Mouse (Mus musculus) layer of hippocampus, adult 8-10 months (tissue): Measurements from ENCODE around the gene Limd2. TPM values are rescaled to one million over a fixed set of nuclear protein-coding genes. Genes with fewer than 3 reads are reported as not detected.
A peak's percentile ranks its signal among the peaks of the same experiment; 100 is the strongest.

Experiments
- DNase-seq, 2 experiments: peaks; one replicate each; pipeline ENCODE4 v3.0.0; 2022; ENCODE audit warnings: low spot score in 2 of 2
- total RNA-seq, 4 experiments: library from RNA; stranded (reverse); gene quantifications; 2 replicates each; pipeline ENCODE4 v1.2.4; 2022

Gene Limd2
- total RNA-seq, 4 experiments from 2014 or later: 111 to 131 (median 122) TPM

DNA sequence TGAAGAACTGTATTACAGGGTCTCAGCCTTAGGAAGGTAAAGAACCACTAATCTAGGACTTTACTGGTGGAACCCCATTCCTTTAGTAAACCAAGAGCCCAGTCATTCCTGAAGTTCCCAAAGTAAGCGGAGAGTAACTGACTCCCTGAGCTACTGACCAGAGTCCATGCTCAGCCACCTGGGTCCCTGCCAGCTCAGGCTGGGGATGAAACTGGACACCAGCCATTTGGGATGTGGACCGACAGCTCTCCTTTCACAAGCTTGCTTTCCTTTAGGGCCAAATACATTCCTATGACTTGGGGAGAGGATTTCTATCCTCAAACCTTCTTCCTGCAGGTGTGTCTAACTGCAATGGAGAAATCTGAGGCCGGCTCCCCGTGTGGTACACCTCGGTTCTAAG is 13.7 kb upstream of the Limd2 start:
- DNase-seq: no peak

DNA sequence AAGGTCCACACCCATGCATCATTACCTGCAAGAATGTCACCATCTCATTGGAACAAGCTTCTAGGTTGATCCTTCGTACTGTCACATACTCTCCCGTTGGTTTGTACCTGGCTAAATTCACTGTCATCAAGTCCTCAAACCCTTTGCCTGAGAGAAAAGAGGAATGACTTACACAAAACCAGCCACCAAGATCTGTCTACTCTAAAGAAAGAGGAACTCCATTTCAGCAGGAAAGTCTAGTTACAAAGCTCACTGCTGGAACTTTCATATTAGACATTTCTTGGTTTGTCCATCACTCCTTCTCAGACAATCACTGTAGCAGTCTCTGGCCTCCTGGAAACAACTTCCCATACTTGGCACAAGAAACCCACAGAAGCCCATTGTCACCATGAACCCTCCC is 12.6 kb upstream of the Limd2 start:
- DNase-seq: no peak

DNA sequence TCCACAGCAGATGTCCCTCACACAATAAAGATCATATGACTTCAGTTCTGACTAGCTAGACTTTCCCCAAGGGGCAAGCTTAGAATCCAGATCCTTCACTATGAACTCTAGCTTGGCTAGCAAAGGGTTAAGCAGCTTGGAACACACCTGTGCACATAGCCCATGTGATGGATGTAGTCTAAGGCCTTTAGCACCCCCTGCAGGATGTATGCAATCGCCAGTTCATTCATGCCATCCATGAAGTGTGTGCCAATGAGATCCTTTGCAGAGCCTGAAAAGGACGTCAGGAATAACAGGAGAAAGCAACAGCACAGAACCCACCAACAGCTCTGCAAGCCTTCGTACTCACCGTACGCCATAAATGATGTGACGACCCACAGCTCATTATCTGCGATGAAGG is 10.1 kb upstream of the Limd2 start:
- DNase-seq: no peak

DNA sequence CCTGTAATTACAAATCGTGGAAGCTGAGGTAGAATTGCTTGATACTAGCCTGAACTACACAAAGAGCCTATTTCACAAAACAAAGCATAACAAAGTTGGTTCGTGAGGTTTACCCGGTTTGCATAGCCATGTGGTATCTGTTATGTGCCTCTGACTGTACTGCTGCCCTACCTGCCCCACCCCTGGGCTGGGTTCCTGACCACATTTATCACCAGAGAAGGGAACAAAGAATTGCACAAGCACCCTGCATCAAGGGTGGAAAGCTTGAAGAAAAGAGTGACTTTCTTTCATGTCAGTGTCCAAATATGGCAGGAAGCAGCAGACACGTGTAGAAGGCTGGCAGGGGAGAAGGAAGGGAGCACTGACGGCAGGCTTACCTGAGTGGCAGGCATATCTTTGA is 6.8 kb upstream of the Limd2 start:
- DNase-seq: no peak

DNA sequence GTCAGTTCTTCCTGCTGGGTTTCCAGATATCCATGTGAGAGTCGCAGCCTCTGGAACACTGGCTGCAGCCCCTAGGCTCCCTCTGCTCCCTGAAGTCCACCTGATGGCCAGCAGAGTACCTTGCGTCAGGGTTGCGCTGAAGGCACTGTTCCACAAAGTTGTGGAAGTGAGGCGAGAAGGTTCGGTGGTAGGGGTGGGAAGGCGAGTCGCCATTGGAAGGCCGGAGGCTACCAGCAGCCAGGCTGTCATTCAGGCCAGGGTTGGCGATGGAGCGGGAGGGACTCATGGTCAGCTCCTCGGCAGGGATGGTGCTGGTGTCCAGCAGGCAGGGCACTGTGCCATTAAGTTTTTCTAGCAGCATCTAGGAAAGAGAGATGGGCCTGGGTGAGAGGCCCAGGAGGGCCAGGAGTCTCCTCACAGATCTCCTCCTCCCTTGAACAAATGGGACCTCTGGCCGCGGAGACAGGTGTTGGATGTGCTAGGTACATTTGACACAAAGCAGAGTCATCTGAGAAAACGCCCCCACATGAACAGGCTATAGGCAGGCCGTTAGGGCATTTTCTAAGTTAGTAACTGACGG is 4.0 kb upstream of the Limd2 start:
- no peak for DNase-seq

DNA sequence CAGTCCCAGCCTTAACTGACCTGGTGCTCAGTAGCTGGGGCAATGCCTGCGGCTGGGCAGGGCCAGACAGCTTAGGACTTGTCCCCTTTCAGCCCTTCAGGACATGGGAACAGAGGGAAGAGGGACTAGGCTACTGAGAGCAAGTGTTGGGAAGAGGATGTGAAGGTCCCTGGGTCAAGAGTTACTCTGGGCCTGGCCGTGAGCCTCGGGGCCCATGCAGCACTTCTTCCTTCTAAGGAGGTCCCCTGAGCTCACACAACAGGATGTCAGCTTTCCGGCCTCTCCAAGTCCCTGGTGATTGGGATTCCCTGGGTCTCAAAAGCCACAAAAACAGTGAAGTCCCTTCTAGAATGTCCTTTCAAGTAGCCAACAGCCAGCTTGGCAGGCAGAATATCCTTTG is 2.9 kb upstream of the Limd2 start:
- no peak for DNase-seq

DNA sequence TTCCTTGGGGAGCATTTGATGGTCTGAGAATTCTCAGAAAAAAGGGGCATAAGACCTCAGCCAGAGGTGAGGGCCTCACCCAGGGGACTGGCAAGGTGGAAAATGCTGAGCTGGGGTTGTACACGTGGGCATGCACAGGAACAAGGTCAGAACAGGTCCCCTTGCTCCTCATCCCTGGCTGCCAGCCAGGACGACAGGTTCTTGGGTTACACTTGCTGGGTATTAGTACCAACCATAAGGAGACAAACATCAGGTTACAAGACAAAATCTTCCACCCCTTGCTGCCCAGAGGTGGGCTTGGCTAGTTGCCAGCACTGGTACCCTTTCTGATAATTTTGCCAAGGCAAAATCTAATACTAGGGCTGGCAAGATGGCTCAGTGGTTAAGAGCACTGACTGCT is 1.6 kb upstream of the Limd2 start:
- no peak for DNase-seq

DNA sequence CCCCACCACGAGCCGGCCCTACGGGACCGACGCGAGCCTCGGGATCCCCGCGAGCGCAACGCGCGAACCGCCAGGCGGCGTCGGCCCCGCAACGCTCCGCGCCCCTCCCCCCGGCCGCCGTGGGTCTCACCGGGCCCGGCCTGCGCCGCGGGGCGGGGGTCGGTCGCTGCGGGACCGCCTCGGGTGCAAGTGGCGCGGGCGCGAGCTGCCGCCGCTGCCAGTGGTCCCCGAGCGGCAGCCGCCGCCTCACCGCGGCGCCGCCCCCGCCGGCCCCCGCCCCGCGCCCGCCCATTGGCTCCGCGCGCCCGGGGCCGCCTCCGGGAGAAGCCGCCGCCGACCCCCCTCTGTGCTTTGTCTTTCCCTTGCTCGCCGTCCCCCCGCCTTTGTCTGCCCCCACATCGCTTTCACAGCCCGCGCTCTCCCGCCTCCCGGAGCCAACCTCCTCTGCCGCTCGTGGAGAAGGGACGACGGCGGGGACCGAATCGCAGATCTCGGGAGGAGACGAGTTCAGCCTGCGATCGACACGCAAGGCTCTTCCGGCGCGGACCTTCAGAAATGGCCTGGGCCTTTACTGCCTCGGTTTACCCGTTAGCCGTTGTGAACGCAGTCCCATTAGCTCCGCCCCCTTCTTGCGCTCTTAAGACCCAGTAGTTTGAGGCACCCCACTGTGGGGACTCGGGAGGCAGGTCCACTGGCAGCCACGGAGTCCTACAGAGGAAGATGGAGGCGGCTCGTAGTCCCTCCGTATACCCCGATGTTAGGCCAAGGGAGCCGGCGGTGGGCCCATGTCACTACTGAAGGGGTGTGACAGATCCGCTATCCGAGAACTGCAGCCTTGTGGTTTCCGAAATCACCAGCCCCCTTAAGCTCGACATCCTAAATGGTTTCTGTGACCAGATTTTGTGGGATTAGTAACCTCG is 479 bp downstream of the Limd2 start:
- DNase-seq: peak; percentile 77

DNA sequence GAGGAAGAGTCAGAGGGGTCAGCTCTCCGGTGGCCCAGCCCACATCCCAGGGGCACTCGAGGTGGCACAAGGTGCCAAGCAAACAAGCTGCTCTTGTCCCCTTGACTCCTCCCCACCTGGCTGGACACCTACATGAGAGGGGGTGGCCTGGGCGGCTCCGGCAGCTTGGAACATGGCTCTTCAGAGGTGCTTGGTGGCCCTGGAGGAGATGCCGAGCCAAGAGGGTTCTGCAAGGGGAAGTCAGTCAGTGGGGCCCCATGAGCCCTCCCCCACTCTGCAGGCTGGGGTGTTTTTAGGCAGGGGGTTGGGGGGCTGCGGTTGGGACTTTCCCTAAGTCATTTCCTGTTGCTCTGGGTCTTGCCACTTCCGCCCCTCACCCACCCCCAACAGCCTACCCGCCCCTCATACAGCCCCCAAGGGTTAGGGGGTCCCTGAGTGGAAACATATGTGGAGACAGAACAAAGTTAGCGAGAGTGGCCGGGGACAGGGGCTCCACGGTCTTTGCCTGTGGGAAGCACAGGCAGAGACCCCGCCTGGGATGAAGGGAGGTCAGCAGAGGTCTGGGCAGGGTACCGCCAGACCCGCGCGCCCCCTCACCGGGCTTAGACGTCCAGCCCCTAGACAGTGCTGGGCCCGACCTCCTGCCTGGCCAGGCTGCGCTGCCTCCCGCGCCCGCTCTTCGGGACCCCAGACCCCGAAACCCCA is 1.3 kb downstream of the Limd2 start:
- no peak for DNase-seq

DNA sequence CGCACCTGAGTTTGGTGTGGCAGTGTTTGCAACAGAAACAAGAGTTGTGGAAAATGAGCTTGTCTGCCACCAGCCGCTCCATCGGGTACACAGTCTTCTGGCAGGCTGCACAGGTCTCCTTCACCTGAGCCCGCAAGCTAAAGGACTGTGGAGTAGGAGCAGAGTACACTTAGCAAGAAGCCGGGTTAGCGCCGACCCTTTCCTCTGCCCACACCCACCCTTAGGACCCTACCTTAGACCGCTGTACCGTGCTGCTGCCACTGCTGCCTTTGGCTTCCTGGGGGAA is 1.8 kb downstream of the Limd2 start:
- DNase-seq: no peak

DNA sequence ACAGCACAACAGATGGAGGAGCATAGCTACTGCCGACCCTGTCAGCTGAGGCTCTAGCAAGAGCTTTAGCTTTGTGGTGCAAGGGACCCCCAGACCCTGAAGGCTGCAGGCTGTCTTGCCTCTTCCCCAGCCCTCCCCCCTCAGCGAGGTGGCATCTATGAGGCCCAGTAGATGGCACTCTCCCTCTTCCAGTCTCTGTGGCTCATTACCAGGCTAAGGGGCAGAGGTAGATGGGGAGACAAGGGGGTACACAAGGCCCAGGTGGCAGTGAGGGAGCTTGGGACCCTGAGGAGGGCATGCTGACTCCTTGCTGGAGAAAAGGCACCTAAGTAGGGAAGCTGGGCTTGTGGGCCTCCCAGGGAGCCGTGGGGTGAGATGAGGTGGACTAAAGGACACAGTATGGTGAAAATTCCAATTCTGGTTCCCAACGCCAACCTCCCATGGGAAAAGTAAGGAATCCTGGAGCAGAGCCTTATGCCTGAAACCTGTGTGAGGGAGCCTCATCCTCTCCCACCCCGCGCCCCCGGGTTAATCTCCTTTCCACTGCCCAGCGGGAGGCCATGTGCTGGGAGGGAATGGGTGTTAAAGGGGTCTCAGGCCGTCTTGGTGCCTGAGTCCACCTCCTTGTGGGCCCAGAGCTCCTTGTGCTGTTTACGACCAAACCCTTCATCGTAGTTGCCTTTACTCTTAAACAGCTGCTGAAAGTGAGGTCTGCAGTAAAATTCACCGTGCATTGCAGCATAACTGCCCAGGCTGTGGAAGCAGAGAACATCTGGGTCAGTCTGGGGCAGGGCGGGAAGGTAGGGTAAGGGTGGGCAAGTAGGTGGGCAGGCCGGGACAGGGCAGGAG is 2.4 kb downstream of the Limd2 start:
- no peak for DNase-seq

DNA sequence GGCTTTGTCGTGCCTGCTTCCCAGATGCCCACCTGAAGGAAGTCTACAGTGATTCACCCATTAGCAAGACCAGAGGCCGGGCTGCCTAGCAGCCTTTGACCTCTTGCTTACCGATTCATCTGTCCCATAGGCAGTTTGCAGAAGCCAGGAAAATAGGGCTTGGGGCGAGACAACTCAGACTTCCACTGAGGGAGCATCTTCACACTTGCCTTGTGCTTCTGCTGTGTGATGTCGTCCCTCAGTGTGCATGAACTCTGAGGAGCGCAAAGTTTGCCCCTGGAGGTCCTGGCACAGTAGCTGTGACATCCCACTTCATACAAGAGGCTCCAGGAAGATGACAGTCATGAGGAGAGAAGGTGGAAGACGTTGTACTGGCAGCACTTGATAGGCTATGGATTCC is 3.5 kb downstream of the Limd2 start:
- no peak for DNase-seq

DNA sequence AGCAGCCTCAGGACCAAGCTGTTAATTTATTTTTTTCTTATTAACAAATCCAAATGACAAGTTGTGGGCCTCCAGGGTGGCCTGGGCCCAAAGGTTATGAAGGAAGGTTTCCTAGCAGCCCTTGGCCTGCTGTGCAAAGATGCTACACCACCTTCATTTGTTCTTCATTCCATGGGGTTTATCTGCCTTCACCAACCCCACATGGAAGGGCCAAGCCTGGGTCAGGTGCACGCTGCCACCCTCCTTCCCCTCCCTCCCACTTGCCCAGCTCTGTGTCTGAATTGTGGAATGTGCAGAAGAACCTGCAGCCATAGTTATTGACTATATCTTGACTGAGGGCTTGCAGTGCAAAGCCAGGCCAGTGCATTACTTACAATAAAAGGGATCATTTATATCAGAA is 4.4 kb downstream of the Limd2 start:
- DNase-seq: no peak

DNA sequence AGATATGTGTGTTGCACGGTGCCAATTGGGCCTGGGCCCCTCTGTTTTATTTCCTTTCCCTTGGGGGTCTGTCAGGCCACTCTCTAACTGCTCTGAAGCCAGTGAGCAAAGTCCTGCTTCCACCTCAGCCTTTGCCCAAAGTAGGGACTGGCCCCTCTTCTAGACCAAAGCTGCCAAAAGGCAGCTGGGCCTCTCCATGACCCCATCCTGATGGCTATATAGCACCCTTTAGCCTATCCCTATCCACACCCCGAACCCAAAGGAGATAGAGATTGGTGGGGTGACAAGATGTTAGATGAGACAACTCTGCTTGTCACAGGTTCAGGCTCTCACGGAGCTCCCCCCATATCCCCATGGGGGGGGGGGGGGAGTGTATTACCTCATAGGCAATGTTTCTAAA is 4.9 kb downstream of the Limd2 start:
- DNase-seq: no peak

DNA sequence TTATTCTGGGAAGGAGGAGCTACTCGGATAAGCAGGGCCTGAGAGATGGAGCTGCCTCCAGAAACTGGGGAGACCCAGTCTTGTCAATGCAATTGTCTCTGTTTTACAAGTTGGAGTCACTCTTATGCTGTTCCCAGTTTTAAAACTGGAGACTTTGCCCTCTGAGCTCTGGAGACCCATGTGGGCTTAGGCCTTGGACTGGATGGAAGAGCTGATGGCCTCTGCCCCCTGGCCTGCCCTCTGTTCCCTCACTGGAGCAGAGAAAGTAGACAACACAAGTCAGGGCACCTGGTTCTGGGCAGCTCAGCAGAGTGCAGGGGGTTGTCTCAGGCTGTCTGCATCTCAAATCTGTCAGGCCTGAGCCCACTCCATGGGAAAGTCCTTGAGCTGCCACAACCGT is 5.9 kb downstream of the Limd2 start:
- DNase-seq: no peak

DNA sequence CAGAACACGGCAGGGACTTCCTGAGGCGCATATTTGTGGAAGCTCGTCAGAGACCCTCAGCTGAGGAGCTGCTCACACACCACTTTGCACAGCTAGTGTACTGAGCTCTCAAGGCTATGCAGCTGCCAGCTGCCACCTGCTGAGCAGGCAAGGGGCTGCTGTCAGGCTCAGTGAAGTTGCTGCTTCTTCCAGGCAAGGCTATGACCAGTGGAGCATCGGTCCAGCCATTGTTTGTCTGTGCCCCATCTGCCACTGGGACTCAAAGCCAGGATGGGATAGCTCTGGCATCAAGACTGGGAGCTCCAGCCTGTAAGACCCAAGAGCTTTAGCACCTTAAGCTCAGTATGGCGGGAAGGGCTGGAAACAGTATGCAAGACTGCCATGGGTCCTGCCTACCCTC is 6.6 kb downstream of the Limd2 start:
- no peak for DNase-seq

DNA sequence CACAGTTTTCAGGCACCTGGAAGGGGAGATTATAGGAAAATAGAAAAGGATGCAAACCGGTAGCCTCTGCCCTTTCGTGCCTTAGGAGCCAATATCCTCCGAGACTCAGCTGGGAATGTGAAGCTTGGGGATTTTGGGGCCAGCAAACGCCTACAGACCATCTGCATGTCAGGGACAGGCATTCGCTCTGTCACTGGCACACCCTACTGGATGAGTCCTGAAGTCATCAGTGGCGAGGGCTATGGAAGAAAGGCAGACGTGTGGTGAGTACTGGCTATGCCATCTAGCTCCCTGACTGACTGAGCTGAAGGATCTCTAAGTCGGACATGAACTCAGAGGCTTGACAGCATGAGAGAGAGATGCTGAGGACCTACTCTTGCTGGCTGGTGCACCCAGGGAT is 8.5 kb downstream of the Limd2 start:
- DNase-seq: peak in 1 of 2 experiments; percentile 74

DNA sequence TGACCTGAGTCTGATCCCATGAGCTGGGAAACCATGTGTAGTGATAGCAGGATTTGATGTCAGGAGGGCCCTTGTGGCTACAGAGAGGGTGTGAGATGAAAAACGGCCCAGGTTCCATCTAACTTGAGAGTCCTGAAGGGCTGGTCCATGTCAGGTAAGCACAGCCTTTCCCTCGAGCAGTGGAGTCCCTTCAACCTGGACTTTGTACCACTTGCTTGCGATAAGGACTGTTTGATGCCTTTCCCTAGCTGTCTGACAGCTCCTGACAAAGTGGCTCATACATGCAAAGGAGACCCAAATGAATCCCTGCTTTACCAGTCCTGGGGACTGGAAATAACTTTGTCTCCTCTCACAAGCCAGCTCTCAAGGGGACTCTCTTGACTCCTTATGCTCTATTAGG is 9.4 kb downstream of the Limd2 start:
- DNase-seq: no peak

DNA sequence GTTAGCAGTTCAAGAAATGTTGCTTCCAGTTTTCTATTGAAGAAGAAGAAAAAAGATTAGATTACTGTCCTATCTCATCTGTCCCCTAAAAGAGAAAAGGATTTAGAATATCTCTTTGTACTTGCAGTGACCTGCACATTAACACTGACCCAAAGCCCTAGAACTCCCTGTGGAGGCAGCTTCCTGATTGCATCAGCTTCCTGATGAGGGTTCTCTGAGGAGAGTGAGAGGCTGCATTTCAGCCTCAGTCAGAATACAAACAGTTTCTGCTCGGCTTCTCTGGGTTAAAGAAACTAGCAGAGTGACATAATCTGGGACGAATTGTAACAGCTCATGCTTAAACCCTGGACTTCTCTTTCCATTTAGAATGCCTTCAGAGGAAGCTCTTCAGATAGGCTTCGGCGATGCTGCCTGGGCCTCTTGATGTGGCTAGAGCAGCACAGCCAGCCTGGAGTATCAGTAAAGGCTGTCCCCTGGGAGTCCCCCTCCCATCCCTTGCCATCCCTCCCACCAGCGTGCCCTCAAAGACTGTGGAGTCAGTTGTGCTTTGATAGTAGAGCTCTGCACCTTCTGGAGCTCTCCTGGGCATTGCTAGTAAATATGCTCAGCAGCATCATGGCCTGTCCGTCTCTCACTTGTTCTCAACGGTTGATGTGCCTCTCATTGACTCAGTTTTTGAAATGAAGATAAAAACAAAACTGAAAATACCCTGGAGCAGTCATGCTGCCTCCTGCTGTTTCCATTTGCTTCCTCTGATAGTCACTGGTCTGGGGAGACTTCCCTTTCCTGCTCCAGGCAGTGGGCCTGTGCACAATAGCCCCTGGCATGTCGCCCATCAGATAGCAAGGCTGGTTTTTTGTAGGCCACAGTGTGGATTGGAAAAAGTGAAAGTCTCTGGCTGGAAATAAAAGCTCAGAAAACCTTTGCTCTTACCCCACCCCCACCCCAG is 25.8 kb downstream of the Limd2 start:
- no peak for DNase-seq

DNA sequence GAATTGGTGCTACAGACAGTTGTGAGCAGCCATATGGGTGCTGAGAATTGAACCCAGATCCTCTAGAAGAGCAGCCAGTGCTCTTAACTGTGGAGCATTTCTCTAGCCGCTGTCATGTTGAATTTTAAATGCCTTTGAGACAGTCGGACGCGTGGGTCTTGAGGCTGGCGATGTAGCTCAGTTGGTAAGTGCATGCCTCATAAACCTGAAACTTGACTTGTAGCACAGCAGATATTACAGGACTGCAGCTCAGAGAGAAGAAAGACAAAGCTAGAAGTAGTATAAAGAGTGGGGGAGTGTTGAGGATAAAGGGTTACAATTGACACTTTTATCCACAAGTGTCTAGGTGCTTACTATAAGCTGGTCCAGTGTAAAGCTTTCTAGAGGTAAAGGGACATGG is 28.1 kb downstream of the Limd2 start:
- DNase-seq: no peak

DNA sequence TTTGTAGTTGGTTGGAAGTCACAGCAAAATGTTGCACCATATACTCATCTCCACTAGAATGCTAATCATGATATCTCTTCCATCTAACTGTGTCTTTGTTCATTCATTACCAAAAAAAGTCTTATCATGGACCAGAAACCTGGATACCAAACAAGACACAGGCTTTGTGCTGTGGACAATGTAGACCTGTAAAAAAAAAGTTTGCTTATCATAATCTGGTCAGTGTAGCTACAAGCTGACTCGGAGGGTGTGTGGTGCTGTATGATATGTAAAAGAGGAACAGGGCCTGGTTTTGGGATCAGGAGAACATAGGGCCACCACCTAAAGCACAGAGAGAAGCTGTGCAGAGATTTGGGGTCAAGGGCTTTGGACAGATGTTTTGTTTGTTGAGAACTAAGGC is 31.2 kb downstream of the Limd2 start:
- no peak for DNase-seq
